Mouse (Mus musculus) kidney, postnatal 4 days (tissue): ENCODE measurements at regions not wholly inside any gene's neighbourhood (a gene's known extent, or its start where the extent isn't known, plus 50 kb on each side); places are given as distances from the start of the nearest gene placed in this dataset.
"Not testable (repeated sequence)": the region's sequence is repeated elsewhere in the genome, so short reads cannot be mapped to it uniquely, and the experiment has no call there.

Experiments used
- DNase-seq, 2 experiments: peaks; one replicate each; pipeline ENCODE4 v3.0.0; 2021; ENCODE audit warnings: mixed read lengths in 2 of 2

- no peak for DNase-seq
Measured at GRCm38 (mm10) chr12:107183283-107183682, 305.1 kb upstream of the 3110018I06Rik start.

- no peak for DNase-seq
Measured at GRCm38 (mm10) chr12:107184426-107184825, 304.0 kb upstream of the 3110018I06Rik start.

- no peak for DNase-seq
Measured at GRCm38 (mm10) chr12:107186361-107186760, 302.1 kb upstream of the 3110018I06Rik start.

GRCm38 (mm10) chr12:107188055-107188454 lies 300.4 kb upstream of the 3110018I06Rik start:
- no peak for DNase-seq

- DNase-seq, result no peak
Measured at GRCm38 (mm10) chr12:107198389-107199018, 289.9 kb upstream of the 3110018I06Rik start.

- no peak for DNase-seq
Measured at GRCm38 (mm10) chr12:107200903-107201302, 287.5 kb upstream of the 3110018I06Rik start.

DNA sequence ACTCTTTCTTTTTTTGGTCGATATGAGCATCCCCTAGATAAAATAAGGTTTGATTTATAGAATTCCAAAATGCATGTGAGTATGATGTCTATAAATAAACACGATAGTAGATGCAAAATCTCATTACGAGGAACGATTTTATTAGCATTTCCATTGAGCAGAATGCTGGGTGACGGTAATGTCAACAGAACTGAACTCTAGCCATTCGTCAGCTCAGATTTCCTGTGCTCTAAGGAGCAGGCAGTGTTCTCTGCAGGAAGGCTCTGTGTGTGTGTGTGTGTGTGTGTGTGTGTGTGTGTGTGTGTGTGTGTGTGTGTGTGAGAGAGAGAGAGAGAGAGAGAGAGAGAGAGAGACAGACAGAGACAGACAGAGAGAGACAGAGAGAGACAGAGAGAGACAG lies 279.6 kb upstream of the 3110018I06Rik start:
- DNase-seq, result not testable (repeated sequence)

DNA sequence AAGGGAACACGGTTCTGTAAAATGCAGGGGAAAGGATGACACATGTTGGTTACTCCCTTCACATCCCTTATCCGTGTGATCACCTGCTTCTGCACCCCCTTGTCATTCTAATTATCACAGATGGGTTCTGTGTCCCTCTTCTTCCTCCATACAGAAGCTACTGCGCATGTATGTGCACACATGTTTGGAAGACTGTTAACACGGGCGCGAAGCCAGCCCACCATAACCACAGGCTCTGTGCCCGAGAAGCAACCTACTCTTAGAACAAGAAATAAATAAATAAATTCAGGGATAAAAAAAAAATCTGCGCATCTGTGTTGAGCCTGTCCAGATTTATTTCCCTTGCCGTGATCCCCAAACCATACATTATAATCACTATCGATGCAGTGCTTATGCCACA lies 275.6 kb upstream of the 3110018I06Rik start:
- DNase-seq, result no peak

DNA sequence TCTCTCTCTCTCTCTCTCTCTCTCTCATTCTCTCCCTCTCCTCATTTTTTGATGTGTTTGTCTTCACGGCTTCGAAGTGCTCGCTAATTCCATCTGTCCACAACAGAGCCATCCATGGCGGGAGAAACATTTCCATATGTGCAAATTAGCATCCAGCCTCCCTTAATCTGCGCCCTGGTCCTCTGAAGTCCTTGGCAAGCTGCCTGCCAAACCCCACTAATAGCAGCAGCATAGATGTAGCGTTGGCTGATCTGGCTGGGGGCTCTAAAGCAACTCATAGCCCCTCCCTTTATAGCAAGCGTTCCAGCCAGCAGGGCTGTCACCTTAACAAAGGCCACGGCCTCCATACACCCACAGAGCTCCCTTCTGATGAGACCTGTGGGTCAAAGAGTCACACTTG lies 272.3 kb upstream of the 3110018I06Rik start:
- DNase-seq, result no peak

DNA sequence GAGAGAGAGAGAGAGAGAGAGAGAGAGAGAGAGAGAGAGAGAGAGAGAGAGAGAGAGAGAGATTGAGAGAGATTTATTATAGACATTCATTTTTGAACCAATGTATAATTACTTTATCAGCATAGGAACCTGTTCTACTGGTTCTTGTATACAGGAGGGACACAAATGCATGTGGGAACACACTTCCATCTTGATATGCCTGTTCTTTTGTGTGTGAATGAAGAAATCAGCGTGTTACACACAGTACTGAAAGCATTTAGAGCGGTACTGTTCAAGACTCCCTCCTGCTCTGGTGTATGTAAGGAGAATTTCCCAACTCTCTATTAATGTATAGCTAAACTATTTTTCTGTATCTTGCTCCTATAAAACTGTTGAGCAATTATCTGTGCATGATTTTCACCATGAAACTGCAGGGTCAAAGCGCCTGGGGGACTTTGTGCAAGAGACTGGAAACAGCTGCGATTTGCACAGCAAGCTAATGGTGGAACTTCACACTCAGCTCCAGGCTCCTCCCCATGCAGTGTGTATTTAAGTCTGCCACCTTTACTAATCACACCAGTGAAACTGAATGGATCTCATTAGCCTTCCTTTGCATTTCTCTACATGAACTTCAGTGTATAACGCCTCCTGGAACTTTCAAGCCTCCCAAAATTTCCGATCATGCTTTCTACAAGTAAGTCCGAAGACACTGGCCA lies 267.0 kb upstream of the 3110018I06Rik start:
- peak; percentile 5 to 10 for DNase-seq

- DNase-seq, result no peak
Measured at GRCm38 (mm10) chr12:107222106-107222505, 266.3 kb upstream of the 3110018I06Rik start.

DNA sequence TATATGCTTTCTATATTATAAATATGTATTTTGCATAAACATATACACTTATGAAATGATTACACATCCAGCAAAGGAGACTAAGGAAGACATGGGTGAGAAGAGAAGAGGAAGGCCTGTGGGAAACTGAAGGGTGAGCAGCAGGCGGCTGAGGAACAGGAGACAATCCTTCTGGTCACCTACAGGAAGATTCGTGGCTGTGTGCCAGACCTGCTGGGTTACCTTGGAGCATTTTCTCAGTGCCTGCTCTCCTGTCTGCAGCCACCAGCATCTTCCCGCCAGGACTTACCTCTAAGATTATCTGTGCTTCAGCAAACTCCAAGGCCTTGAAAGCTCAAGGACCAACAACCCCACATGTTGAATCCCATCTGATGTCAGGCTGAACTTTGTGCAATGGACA lies 258.3 kb upstream of the 3110018I06Rik start:
- no peak for DNase-seq

- DNase-seq, result no peak
Measured at GRCm38 (mm10) chr12:107231629-107232028, 256.8 kb upstream of the 3110018I06Rik start.

DNA sequence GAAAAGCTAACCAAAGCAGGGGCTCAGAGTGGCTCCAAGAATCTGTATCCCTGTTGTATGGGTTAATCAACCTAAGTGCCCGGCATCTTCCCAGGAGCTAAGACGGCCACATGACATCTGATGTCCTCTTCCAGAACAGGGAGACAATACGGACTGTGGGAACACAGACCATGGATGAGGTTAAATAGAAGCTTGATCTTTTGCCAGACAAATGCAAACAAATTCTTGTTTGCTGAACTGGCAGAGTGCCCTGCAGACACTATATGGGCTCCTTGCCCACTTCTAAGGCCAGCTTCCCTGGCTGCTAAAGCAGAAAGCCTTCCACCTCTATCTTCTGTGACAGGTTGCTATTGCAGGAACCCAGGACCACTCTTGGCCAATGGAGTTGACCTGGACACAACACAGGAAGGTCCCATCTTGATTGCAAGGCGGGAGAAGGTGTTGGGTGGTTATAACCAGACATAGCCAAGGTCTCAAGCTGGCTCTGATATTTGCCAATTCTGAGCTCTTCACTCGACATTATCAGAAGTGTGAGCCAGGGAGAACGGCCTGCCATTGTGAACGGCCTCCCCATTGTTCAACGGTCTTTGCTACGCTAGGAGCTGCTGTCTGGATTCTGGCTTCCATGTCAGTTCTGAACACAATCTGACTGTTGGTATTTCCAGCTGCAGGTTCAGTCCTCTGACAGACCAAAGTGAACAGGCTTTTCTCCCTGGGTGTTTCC lies 237.5 kb upstream of the 3110018I06Rik start:
- DNase-seq, result no peak

DNA sequence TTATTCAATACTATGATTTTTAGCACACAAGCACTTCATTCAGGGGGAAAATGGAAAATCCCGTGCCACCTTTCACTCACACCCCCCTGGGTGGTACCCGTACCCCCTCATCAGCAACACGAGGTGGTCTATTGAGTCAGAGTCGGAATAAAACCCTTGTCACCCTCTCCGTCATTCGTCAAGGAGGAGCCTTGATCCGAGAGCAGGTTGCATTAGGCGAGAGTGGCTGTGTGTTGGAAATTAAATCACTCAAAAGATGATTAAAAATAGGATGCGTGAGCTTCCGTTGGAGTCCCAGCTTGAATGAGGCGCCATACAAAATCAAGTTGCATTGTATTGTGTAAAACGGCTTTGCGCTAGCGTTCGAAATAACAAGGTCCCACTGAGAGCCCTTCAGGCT lies 236.5 kb upstream of the 3110018I06Rik start:
- DNase-seq, result no peak

DNA sequence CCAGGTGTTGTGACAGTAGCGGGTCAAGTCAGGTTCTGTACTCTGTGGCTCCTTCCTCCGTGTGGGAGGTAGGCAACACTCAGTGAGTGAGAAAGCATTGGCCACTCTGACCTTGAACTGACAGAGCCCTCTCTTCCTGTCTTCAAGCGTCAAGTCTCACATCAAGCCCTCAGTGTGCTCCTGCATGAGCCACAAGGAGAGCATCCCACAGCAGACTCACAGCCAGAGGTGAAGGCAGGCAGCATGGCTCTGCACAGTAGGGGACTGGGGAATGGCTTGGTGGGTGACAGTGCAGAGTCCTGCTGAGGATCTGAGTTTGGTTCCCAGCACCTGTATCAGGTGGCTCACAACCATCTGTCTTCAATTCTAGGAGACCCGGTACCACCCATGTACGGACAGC lies 226.4 kb upstream of the 3110018I06Rik start:
- DNase-seq, result no peak

DNA sequence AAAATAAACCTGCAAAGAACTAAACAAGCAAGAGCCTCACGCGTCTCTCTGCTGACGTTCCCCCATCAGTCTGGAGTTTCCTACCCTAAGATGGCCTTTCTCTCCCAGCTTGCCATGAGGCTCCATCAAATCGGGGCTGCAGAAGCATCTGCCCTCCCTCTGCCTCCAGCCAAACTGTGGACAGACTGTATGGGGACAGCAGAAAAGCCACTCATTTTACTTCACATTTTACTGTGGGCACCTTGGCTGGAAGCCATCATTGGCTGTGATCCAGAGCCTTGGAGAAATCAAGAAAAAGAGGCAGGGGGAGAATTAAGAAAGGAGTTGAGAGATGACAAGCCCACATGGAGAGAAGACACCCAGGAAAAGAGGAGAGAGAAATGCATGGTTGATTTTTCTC lies 225.9 kb upstream of the 3110018I06Rik start:
- DNase-seq, result no peak

GRCm38 (mm10) chr12:107266696-107267095 lies 221.7 kb upstream of the 3110018I06Rik start:
- no peak for DNase-seq

DNA sequence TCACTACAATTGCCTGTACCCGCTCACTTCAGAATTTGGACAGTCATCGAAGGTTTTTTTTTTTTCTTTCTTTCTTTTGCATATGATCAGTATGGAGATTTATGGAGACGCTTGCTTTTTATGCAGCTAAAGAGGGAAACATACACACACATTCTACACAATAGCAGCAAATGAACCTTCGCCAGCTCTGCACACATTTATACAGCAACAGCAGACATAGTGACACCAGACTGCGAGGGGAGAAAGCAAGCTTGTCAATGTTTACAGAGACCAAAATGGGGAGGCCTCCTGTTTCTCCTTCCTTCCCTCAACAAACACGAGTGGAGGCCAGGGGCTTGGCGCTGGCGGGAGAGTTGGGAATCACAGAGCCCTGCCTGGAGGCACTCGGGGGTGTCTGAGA lies 202.8 kb upstream of the 3110018I06Rik start:
- no peak for DNase-seq

- DNase-seq, result no peak
Measured at GRCm38 (mm10) chr12:107291377-107291776, 197.1 kb upstream of the 3110018I06Rik start.

DNA sequence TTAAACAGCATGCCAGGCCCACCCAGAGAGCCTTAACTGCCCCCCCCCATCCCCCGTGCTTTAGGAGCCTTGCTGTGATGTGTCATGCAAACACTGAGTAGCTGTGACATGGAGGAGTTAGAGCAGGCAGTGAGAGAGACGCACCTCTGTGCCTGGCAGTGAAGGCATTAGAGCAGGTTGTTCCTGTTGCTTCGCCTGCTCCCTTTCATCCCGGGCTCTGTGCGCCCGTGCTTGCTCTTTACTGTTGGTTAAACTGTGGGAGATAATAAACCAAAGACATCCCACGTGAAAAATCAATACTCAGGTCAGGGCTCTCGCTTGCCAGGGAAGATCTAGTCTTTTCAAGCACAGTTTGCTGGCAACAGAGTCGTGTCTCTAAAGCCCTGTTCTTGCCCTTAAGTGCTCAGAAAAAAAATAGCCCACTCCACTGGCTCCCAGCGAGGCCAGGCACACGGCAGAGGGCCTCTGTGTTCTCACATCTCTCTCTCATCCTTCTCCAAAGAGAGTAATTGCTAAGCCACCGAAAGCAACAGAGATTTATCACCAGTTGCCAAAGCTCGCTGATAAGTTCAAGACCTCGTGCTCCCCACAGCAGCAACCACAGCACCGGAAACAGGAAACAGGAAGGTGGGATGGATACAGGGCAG lies 181.2 kb upstream of the 3110018I06Rik start:
- no peak for DNase-seq

DNA sequence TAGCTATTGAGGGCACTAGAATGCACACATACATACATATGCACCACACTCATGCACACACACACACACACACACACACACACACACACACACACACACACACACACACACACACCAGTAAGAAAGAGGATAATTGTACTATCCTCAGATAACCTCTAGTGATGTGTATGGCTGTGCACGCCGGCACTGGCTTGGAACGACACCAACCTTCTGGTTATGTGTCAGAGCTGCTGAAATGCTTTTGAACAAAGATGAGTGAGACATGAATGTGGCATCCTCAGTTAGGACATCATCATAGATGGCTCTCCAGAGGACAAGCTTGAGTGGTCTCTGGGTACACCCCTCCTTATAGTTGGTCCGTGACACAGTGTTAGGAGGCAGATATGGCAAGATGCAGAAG lies 173.0 kb upstream of the 3110018I06Rik start:
- DNase-seq, result no peak

DNA sequence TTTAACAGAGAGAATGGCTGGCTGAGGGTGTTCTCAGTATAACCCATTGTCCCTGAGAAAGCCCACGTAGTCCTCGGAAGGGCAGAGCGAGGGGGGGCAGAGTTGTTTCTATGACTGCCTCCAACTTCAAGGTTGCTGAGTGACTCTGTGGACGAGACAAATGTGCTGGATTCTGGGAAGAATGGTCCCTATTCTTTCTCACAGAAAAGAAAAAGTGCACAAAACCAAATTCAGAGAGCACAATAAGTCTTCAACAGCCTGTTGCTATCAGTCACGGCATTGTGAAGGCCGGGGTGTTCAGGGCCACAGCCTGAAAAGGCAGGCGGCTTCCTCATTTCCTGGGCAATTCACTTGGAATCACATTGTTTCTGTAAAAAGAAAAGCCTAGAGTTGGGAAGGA lies 165.6 kb upstream of the 3110018I06Rik start:
- DNase-seq, result no peak

GRCm38 (mm10) chr12:107326101-107326500 lies 162.3 kb upstream of the 3110018I06Rik start:
- no peak for DNase-seq
